Mouse (Mus musculus): ENCODE measurements around the gene Gdpd4.

GRCm38 (mm10) chr7:97944485-97944884 lies 24.7 kb downstream of the Gdpd4 start:
- TF ChIP-seq MAX (IDR thresholded peaks at IDR 0.05; ENCODE audit: low read length) = no peak
- TF ChIP-seq MAZ (IDR thresholded peaks at IDR 0.05; ENCODE audit: low read depth, low read length) = no peak
- no peak for TF ChIP-seq NRF1 (IDR thresholded peaks at IDR 0.05; ENCODE audit: low read depth, low read length)
- no peak for TF ChIP-seq POLR2A (IDR thresholded peaks at IDR 0.05; ENCODE audit: low read depth, low read length)
- no peak for TF ChIP-seq USF2 (conservative IDR thresholded peaks at IDR 0.05; ENCODE audit: low read depth, low read length)
- TF ChIP-seq BHLHE40 (IDR thresholded peaks at IDR 0.05; ENCODE audit: low read depth, low read length) = no peak
- TF ChIP-seq MAFK (IDR thresholded peaks at IDR 0.05; ENCODE audit: insufficient replicate concordance, low read length) = no peak
- TF ChIP-seq CTCF (conservative IDR thresholded peaks at IDR 0.05 in 1 of 2, IDR thresholded peaks at IDR 0.05 in 1 of 2; ENCODE audit: low read depth in 2 of 2, low read length in 2 of 2) = no peak
- TF ChIP-seq USF1 (IDR thresholded peaks at IDR 0.05; ENCODE audit: low read depth, low read length) = no peak
- TF ChIP-seq ZC3H11A (IDR thresholded peaks at IDR 0.05; ENCODE audit: low read depth, low read length) = no peak
- TF ChIP-seq PAX5 (IDR thresholded peaks at IDR 0.05; ENCODE audit: low read length) = no peak

Data from CH12.LX (cell line).